Mouse (Mus musculus): ENCODE measurements at regions not wholly inside any gene's neighbourhood (a gene's known extent, or its start where the extent isn't known, plus 50 kb on each side); places are given as distances from the start of the nearest gene placed in this dataset.

DNA sequence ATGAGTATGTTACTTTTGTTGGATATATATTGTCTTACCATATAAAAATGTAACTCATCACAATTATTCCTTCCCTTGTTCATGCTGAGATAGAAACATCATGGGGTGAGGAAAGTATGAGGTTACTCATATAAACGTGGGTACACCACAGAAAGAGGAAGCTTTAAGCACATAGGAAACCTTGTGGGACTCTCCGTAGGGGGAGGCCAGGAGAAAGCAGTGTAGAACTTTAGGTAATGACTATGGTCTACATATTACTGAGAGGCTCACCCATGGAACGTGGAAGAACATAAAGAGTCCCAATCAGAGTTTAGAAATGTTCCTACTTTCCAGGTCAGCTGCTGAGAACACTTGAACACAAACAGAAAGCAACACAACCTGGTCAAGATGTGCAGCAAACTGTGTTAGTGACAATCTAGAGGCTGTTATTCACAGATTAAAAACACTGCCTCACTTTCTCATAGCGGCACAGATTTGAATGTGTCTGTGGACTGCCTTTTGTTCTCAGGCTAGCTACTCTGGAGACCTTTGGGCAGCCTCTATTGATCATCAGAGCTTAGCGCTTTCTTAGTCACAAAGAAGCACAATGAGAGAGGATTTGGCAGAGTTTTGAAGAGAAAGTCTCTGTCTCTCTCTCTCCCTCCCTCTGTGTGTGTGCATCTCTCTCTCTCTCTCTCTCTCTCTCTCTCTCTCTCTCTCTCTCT lies 51.4 kb upstream of the Tab2 start:
- Histone ChIP-seq H3K27ac (replicated peaks) (peak overlapping the region; percentile 75), H3K9me3 (replicated peaks) (peaks cover 5% of the 10 kb centered on the region; the same call in 1 of the 2 replicates), H3K36me3 (no peaks in the 10 kb centered on the region), H3K4me3 (no peak overlapping the region), H3K4me1 (peaks cover 21% of the 10 kb centered on the region), H3K27me3 (ENCODE audit: low read depth, poor library complexity, severe bottlenecking) (no peaks in the 10 kb centered on the region)
- DNase-seq (ENCODE audit: low spot score) = peak; percentile 37
- WGBS = 41% methylated on average over 5 of the region's 5 CpGs

Measured in midbrain, embryonic 10.5 days (tissue).